Mouse (Mus musculus): ENCODE results near the gene Psmd8. TPM values are rescaled to one million over a fixed set of nuclear protein-coding genes. Genes with fewer than 3 reads are reported as not detected.

The Psmd8 gene
- 265 and 273 TPM in 2 replicates for polyA plus RNA-seq (2015; fragmentation: Nextera tagmentation; extraction: Ambion mirVana)

GRCm38 (mm10) chr7:29180077-29180853, at the start of gene Psmd8:
TSS of gene Psmd8 (minus strand) at chr7:29180701.

GRCm38 (mm10) chr7:29213675-29214082, 33.2 kb upstream of the Psmd8 start, which contains the start of gene Catsperg1:
TSS of gene Catsperg1 (minus strand) at chr7:29214035.

GRCm38 (mm10) chr7:29170066-29170754, 10.3 kb downstream of the Psmd8 start, which contains the start of the genes Ggn and Spred3:
TSS of gene Ggn (plus strand) at chr7:29170210.
TSS of gene Spred3 (minus strand) at chr7:29170411.

GRCm38 (mm10) chr7:29155838-29156782, 24.4 kb downstream of the Psmd8 start, which contains the start of gene Fam98c:
TSS of gene Fam98c (minus strand) at chr7:29156234.

GRCm38 (mm10) chr7:29134693-29135386, 45.7 kb downstream of the Psmd8 start, which contains the start of gene Rasgrp4:
TSS of gene Rasgrp4 (plus strand) at chr7:29134851.

GRCm38 (mm10) chr7:29124970-29125369, 55.5 kb downstream of the Psmd8 start, which contains the start of gene Ryr1:
TSS of gene Ryr1 (minus strand) at chr7:29125179.

Other genes starting within 250 kb of the Psmd8 start
- 305 and 365 TPM in 2 replicates for gene Actn4, start 218.4 kb downstream of the Psmd8 start, polyA plus RNA-seq (2015; fragmentation: Nextera tagmentation; extraction: Ambion mirVana)
- gene Eif3k, start 198.8 kb downstream of the Psmd8 start, polyA plus RNA-seq (2015; fragmentation: Nextera tagmentation; extraction: Ambion mirVana), result 304 and 321 TPM in 2 replicates
- 2.4 and 3.1 TPM in 2 replicates for gene Map4k1, start 198.7 kb downstream of the Psmd8 start, polyA plus RNA-seq (2015; fragmentation: Nextera tagmentation; extraction: Ambion mirVana)
- 0.25 and 0.39 TPM in 2 replicates for gene Ryr1, start 55.5 kb downstream of the Psmd8 start, polyA plus RNA-seq (2015; fragmentation: Nextera tagmentation; extraction: Ambion mirVana)
- gene Rasgrp4, start 45.9 kb downstream of the Psmd8 start, polyA plus RNA-seq (2015; fragmentation: Nextera tagmentation; extraction: Ambion mirVana), result 0.20 and 0.69 TPM in 2 replicates
- gene Fam98c, start 24.5 kb downstream of the Psmd8 start, polyA plus RNA-seq (2015; fragmentation: Nextera tagmentation; extraction: Ambion mirVana), result 25.0 and 25.9 TPM in 2 replicates
- 0.40 and 0.85 TPM in 2 replicates for gene Ggn, start 10.5 kb downstream of the Psmd8 start, polyA plus RNA-seq (2015; fragmentation: Nextera tagmentation; extraction: Ambion mirVana)
- gene Spred3, start 10.3 kb downstream of the Psmd8 start, polyA plus RNA-seq (2015; fragmentation: Nextera tagmentation; extraction: Ambion mirVana), result 1.3 and 1.5 TPM in 2 replicates
- 0.71 and 0.74 TPM in 2 replicates for gene Catsperg1, start 33.3 kb upstream of the Psmd8 start, polyA plus RNA-seq (2015; fragmentation: Nextera tagmentation; extraction: Ambion mirVana)
- gene Kcnk6, start 51.8 kb upstream of the Psmd8 start, polyA plus RNA-seq (2015; fragmentation: Nextera tagmentation; extraction: Ambion mirVana), result 2.2 TPM in 2 replicates
- 112 and 124 TPM in 2 replicates for gene Yif1b, start 57.6 kb upstream of the Psmd8 start, polyA plus RNA-seq (2015; fragmentation: Nextera tagmentation; extraction: Ambion mirVana)
- 244 and 269 TPM in 2 replicates for gene 2200002D01Rik, start 67.8 kb upstream of the Psmd8 start, polyA plus RNA-seq (2015; fragmentation: Nextera tagmentation; extraction: Ambion mirVana)
- gene Spint2, start 101.2 kb upstream of the Psmd8 start, polyA plus RNA-seq (2015; fragmentation: Nextera tagmentation; extraction: Ambion mirVana), result 400 and 411 TPM in 2 replicates
- gene Ppp1r14a, start 108.6 kb upstream of the Psmd8 start, polyA plus RNA-seq (2015; fragmentation: Nextera tagmentation; extraction: Ambion mirVana), result 350 and 379 TPM in 2 replicates
- gene Dpf1, start 123.2 kb upstream of the Psmd8 start, polyA plus RNA-seq (2015; fragmentation: Nextera tagmentation; extraction: Ambion mirVana), result 1.5 and 2.1 TPM in 2 replicates

All from urinary bladder, postnatal 0 days (tissue).